Mouse (Mus musculus) brain, embryonic 14.5 days (tissue): ENCODE data around the gene Trim17. TPM values are rescaled to one million over a fixed set of nuclear protein-coding genes. Genes with fewer than 3 reads are reported as not detected.
"Not testable (repeated sequence)": the region's sequence is repeated elsewhere in the genome, so short reads cannot be mapped to it uniquely, and the experiment has no call there.

Source experiments
- DNase-seq: peaks from one replicate; pipeline ENCODE4 v3.0.0-alpha.2; 2011; ENCODE audit warnings: low read depth
- CTCF ChIP-seq: fragments of 200-500 bp; IDR thresholded peaks from 2 replicates; pipeline ENCODE4 v1.5.1; 2012; ENCODE audit warnings: inconsistent platforms, mild to moderate bottlenecking, moderate library complexity, borderline replicate concordance; ENCODE audit not compliant: insufficient read depth, insufficient read length; ENCODE audit errors: extremely low read depth
- POLR2A ChIP-seq: fragments of 200-500 bp; IDR thresholded peaks from 2 replicates; pipeline ENCODE4 v1.6.1; 2012; ENCODE audit warnings: mild to moderate bottlenecking, inconsistent platforms, borderline replicate concordance; ENCODE audit not compliant: poor library complexity, insufficient read depth, insufficient read length, severe bottlenecking; ENCODE audit errors: extremely low read depth
- polyA plus RNA-seq: library from polyadenylated mRNA; depleted of rRNA; stranded (reverse); fragments of >200 nt; gene quantifications from 2 replicates; pipeline ENCODE4 v1.2.3, GENCODE M21; 2012

The Trim17 gene
- polyA plus RNA-seq, 1 experiment, result 2.2 TPM

GRCm38 (mm10) chr11:58948542-58949479, 5.7 kb upstream of the Trim17 start, which contains the start of gene Hist3h2ba:
Gene Hist3h2ba, plus strand, starts transcription at chr11:58948920.
- peak; percentile 99 for DNase-seq
- TF ChIP-seq CTCF (no peak), POLR2A (peak; percentile 87; the same call in 1 of the 2 replicates)

DNA sequence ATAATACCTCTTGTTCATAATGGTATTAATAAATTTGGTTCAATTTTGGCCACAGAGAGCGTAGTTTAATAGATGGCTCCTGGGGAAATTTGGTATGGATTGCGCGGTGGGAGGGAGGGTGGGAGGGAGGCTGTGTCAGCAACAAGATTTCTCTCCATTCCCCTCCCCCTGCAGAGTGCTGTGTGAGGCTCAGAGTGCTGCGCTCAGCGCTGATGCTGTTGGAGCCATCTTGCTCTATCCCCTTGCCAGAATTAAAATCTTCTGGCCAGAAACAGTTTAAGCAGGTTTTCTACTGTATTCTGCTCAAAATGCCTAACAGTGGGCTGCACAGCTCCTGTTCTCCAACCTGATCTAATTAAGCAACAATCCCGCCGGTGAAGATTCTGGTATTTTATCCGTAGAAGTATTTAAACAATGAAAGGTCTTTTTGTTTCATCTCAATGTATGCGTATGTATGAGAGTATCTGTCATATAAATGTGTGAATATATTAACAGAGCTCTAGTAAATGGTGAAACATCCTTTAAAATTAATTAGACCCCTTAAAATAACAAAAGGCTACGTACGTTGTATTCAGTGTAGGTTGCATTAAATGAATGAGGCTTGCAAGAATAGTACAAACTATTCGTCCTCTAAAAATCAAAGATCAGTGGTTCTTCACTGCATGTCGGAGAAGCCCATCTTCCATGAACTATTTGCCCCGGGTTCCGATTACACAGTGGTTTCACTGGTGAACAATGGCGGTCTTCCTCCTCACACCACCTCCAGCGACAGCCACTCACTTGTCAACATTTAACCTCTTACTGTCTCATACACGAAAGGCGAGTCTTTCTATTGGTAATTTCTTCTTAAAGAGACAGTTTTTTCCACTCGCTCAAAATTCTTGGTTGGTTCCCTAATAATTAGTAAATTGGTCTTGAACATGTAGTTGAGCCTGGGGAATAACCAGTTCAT, 4.7 kb upstream of the Trim17 start:
- peak; percentile 94 for DNase-seq
- TF ChIP-seq CTCF (no peak), POLR2A (peak; percentile 57; the same call in 1 of the 2 replicates)

- peak; percentile 39 for DNase-seq
- TF ChIP-seq POLR2A, result no peak
- TF ChIP-seq CTCF, result no peak
Observed at GRCm38 (mm10) chr11:58951210-58951609, 3.3 kb upstream of the Trim17 start.

DNA sequence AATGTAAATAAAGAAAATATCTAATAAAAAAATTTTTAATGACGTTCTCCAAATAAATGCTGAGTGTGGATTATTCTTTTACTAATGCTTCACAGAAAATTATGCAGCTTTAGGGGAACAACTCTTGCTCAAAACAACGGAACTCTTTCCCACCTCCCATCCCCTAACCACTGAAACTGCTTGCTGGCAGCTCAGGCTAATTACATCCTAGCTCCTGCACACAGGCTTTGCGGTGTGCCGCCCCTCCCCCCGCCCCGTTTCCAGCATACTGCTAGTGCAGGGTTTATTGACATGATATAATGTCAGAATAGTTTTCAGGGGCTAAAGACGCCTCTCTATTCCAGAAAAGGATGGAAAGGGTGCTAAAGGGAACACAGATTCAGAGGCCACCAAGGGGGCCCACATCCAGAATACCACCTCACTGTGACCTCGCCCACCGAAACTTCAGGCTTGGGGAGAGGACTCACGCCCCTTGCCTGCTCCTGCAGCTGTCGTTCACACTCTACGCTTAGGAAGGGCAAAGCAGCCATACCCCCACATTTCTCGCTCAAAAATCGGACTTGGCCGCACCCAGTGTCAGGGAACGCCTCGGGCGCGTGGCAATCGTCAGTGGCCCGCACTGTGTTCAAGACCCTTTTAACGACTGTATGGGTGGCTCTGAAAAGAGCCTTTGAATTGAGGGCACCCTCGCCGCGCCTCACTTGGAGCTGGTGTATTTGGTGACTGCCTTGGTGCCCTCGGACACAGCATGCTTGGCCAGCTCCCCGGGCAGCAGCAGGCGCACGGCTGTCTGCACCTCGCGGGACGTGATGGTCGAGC, 925 bp upstream of the Trim17 start:
- TF ChIP-seq CTCF, result peak; percentile 12; the same call in 1 of the 2 replicates
- TF ChIP-seq POLR2A, result no peak

GRCm38 (mm10) chr11:58954170-58954419, 390 bp upstream of the Trim17 start:
- DNase-seq, result not testable (repeated sequence)

More for the DNA sequence above, 925 bp upstream of the Trim17 start:
- peak; percentile 93 for DNase-seq

DNA sequence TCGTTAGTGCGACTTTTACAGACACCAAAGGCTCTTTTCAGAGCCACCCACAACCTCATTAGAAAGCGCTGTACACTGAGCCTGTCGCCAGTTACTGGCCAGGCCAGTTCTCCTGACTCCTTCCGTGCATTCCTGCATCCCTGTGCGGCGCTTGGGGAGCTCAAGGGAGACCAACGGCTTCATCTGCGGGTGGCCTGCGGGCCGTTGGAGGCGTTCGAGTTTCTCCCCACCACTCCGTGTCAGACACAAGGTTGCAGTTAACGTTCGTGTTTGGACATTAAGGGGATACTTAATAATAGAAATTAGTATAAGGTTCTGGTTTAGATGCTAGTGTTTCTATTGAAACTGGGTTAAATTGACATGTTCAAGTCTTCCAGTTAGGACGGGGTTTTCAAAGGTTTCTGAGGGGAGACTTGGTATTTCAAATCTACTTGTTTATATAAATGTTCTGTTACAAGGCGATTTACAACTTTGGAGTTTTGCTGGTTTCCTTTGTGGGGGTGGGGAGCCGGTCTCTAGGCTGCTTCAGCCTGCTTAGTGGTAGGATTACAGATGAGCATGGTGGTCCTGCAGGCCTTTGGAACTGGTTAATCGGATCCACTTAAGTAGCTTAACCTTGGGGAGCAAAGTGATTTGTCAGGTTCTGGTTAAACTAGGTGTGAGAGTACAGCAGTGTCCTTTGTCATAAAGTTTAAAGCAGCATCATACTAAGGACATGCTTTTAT, 820 bp downstream of the Trim17 start:
- DNase-seq, result peak; percentile 69
- no peak for TF ChIP-seq POLR2A
- no peak for TF ChIP-seq CTCF

- TF ChIP-seq POLR2A (no peak), CTCF (no peak)
- DNase-seq, result no peak
Observed at GRCm38 (mm10) chr11:58955868-58956257, 1.4 kb downstream of the Trim17 start.

- no peak for DNase-seq
- TF ChIP-seq CTCF (no peak), POLR2A (no peak)
Observed at GRCm38 (mm10) chr11:58957226-58957914, 2.9 kb downstream of the Trim17 start.

DNA sequence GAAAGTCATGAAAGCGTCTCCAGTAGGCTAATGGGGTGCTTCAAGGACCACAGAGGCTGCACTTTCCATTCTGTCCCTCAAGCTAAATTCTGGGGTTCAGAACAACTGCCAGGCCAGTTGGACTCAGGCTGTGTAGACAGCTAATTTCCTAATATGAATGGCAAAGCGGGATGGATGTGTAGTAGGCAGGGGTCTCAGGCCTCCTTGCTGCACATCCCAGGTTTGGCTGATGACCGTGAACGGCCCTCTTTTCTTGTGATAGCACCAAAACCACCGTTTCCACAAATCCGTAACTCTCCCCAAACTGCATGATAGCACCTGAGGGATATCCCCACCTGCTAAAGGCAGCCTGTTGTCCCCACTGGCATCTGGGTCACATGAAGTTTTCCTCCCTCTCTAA, 4.1 kb downstream of the Trim17 start:
- no peak for DNase-seq
- no peak for TF ChIP-seq POLR2A
